Mouse (Mus musculus): ENCODE results near the gene Dntt.

- TF ChIP-seq EP300 (optimal IDR thresholded peaks at IDR 0.05) = no peak
- TF ChIP-seq CTCF (IDR thresholded peaks at IDR 0.05; ENCODE audit: low read depth) = peak; percentile 89
These were observed 60.8 kb downstream of the Dntt start for GRCm38 (mm10) chr19:41089833-41090232.
